Mouse (Mus musculus) spleen, adult 2 months (tissue): ENCODE results near the gene Pdk4. TPM values are rescaled to one million over a fixed set of nuclear protein-coding genes. Genes with fewer than 3 reads are reported as not detected.

Source experiments
- DNase-seq, 2 experiments: peaks; one replicate each; pipeline versions ENCODE4 v3.0.0 to v3.0.0-alpha.2; 2012 to 2021; ENCODE audit warnings: low spot score in 2 of 2, low read depth in 1 of 2
- H3K27ac ChIP-seq: fragments of 200-500 bp; 2 replicates; pipeline ENCODE4 v1.5.1; 2012; ENCODE audit warnings: low read length, inconsistent platforms; ENCODE audit not compliant: insufficient read depth
- H3K27me3 ChIP-seq: fragments of 200-500 bp; 2 replicates; pipeline ENCODE4 v1.6.1; 2012; ENCODE audit warnings: mild to moderate bottlenecking, moderate library complexity, low read length, inconsistent platforms; ENCODE audit not compliant: control insufficient read depth, insufficient read depth
- H3K36me3 ChIP-seq: fragments of 200-500 bp; 2 replicates; pipeline ENCODE4 v1.6.1; 2012; ENCODE audit warnings: mild to moderate bottlenecking, low read length, inconsistent platforms; ENCODE audit not compliant: control insufficient read depth, insufficient read depth
- H3K4me1 ChIP-seq: fragments of 200-500 bp; 2 replicates; pipeline ENCODE4 v1.6.1; 2011; ENCODE audit warnings: inconsistent platforms; ENCODE audit not compliant: control insufficient read depth, insufficient read depth, insufficient read length
- H3K4me3 ChIP-seq: fragments of 200-500 bp; 2 replicates; pipeline ENCODE4 v1.5.1; 2011; ENCODE audit warnings: mild to moderate bottlenecking, inconsistent platforms; ENCODE audit not compliant: insufficient read depth, insufficient read length; ENCODE audit errors: extremely low read depth
- CTCF ChIP-seq: fragments of 200-500 bp; IDR thresholded peaks from 2 replicates; pipeline ENCODE4 v1.5.1; 2011; ENCODE audit warnings: mild to moderate bottlenecking, inconsistent platforms; ENCODE audit not compliant: insufficient read depth, insufficient read length, insufficient replicate concordance; ENCODE audit errors: extremely low read depth
- POLR2A ChIP-seq: fragments of 200-500 bp; IDR thresholded peaks from 2 replicates; pipeline ENCODE4 v1.6.1; 2011; ENCODE audit warnings: low read depth, low read length, inconsistent platforms
- WGBS: fragments of 180-500 bp; shearing (Covaris S2); methylation state at CpG from one replicate; pipeline ENCODE4 v1.1.7; 2018; 5-methylcytosine and 5-hydroxymethylcytosine counted together
- polyA plus RNA-seq: library from polyadenylated mRNA; depleted of rRNA; stranded (reverse); fragments of >200 nt; gene quantifications from 2 replicates; pipeline ENCODE4 v1.2.3, GENCODE M21; 2012; rRNA removed

The Pdk4 gene
- polyA plus RNA-seq, 1 experiment = 17.8 TPM

- TF ChIP-seq POLR2A (no peak), CTCF (no peak)
- Histone ChIP-seq H3K36me3 (no peaks in the 10 kb centered on the region), H3K27ac (no peak overlapping the region), H3K4me3 (no peak overlapping the region), H3K27me3 (no peaks in the 10 kb centered on the region), H3K4me1 (no peaks in the 10 kb centered on the region)
- WGBS = 78% methylated on average over 2 of the region's 2 CpGs
- no peak for DNase-seq
Measured at GRCm38 (mm10) chr6:5433887-5434286, 62.2 kb downstream of the Pdk4 start.

Other genes with a start within 250 kb of the Pdk4 start
- 2.1 and 2.7 TPM in 2 replicates for gene Pon3, start 240.0 kb downstream of the Pdk4 start, polyA plus RNA-seq
- gene Pon2, start 197.9 kb downstream of the Pdk4 start, polyA plus RNA-seq = 9.3 and 10.4 TPM in 2 replicates
- 0.30 and 0.59 TPM in 2 replicates for gene Asb4, start 112.9 kb downstream of the Pdk4 start, polyA plus RNA-seq
- gene Dync1i1, start 229.3 kb upstream of the Pdk4 start, polyA plus RNA-seq = 1.5 and 1.6 TPM in 2 replicates